Mouse (Mus musculus): ENCODE measurements around the gene Atf6.

Gene Atf6

GRCm38 (mm10) chr1:170882915-170883485 is 15.4 kb upstream of the Atf6 start:
- DNase-seq = no peak

- no peak for DNase-seq
These were observed 9.3 kb upstream of the Atf6 start for GRCm38 (mm10) chr1:170876906-170877305.

GRCm38 (mm10) chr1:170875676-170876075 is 8.1 kb upstream of the Atf6 start:
- no peak for DNase-seq

GRCm38 (mm10) chr1:170871961-170872360 is 4.4 kb upstream of the Atf6 start:
- DNase-seq = no peak

GRCm38 (mm10) chr1:170871402-170871801 is 3.8 kb upstream of the Atf6 start:
- no peak for DNase-seq

GRCm38 (mm10) chr1:170868905-170869283 is 1.3 kb upstream of the Atf6 start:
- DNase-seq = no peak

- DNase-seq = peak; percentile 78
These were observed 735 bp upstream of the Atf6 start for GRCm38 (mm10) chr1:170868107-170868904.

GRCm38 (mm10) chr1:170866992-170867690 is 430 bp downstream of the Atf6 start:
- DNase-seq = no peak

GRCm38 (mm10) chr1:170865406-170865805 is 2.2 kb downstream of the Atf6 start:
- no peak for DNase-seq

GRCm38 (mm10) chr1:170864754-170865153 is 2.8 kb downstream of the Atf6 start:
- no peak for DNase-seq

GRCm38 (mm10) chr1:170864234-170864633 is 3.3 kb downstream of the Atf6 start:
- no peak for DNase-seq

GRCm38 (mm10) chr1:170863033-170863432 is 4.5 kb downstream of the Atf6 start:
- no peak for DNase-seq

GRCm38 (mm10) chr1:170862435-170862717 is 5.2 kb downstream of the Atf6 start:
- no peak for DNase-seq

- no peak for DNase-seq
These were observed 5.7 kb downstream of the Atf6 start for GRCm38 (mm10) chr1:170861671-170862434.

GRCm38 (mm10) chr1:170858872-170859271 is 8.7 kb downstream of the Atf6 start:
- no peak for DNase-seq

GRCm38 (mm10) chr1:170857369-170857768 is 10.2 kb downstream of the Atf6 start:
- DNase-seq = peak; percentile 42

GRCm38 (mm10) chr1:170855056-170855760 is 12.4 kb downstream of the Atf6 start:
- DNase-seq = no peak

- DNase-seq = no peak
These were observed 14.0 kb downstream of the Atf6 start for GRCm38 (mm10) chr1:170853604-170854003.

GRCm38 (mm10) chr1:170850637-170851624 is 16.6 kb downstream of the Atf6 start:
- DNase-seq = no peak

GRCm38 (mm10) chr1:170850007-170850406 is 17.6 kb downstream of the Atf6 start:
- no peak for DNase-seq
